Mouse (Mus musculus) liver, adult (tissue): ENCODE measurements around the gene Ush2a.

Source experiments
- GATA4 ChIP-seq: IDR thresholded peaks from 2 replicates; pipeline ENCODE4 v1.6.1; 2014; ENCODE audit warnings: mild to moderate bottlenecking, low read length; ENCODE audit not compliant: insufficient replicate concordance

Ush2a gene

GRCm38 (mm10) chr1:188330406-188330805 lies 68.6 kb downstream of the Ush2a start:
- no peak for TF ChIP-seq GATA4

- no peak for TF ChIP-seq GATA4
Measured at GRCm38 (mm10) chr1:188333936-188334335, 72.1 kb downstream of the Ush2a start.

DNA sequence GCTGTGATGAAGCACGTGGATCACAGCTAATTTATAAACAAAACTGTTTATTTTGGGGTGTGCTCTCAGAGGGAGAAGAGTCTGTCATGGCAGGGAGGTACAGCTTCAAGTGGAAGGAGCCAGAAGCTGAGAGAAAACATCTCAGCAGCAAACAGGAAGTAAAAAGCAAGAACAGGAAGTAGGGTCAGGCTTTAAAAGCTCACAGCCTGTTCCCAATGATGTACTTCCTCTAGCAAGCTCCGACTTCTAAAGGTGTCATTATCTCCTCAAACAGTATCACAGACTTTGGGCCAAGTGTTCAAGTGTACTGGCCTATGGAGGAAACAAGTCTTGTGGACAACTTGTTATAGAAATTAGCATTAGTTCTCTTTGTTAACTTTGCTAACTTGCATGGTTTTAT lies 85.9 kb downstream of the Ush2a start:
- TF ChIP-seq GATA4 = no peak

- no peak for TF ChIP-seq GATA4
Measured at GRCm38 (mm10) chr1:188354726-188355125, 92.9 kb downstream of the Ush2a start.

DNA sequence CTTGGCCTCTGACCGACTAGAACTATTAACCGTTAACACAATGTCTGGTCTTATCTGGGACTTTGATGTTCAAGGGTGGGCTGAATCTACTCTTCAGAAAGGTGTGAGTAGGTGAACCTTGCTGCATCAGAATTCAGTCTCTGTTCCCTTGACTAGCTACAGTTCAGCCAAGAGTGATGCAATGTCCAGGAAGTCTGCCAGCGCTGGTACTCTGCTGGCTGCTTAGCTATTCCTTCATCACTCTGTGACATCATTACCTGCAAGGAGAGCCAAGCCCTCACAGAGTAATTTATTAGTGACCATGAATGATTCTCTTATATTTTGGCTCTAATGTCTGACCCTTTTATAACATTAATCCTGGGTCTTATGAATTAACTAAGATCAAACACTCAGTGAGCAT lies 101.7 kb downstream of the Ush2a start:
- TF ChIP-seq GATA4 = no peak

DNA sequence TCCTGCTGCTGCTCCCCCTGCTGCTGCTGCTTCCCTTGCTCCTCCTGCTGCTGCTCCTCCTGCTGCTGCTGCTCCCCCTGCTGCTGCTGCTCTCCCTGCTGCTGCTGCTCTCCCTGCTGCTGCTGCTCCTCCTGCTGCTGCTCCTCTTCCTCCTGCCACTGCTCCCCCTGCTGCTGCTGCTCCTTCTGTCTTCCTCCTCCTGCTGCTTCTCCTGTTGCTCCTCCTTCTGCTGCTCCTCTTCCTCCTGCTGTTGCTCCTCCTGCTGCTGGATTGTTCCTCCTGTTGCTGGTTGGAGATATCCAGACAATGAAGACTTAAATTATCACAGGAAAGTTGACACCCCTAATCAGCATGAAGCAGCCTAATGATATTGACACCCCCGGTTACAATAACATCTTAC lies 123.4 kb downstream of the Ush2a start:
- TF ChIP-seq GATA4 = no peak

DNA sequence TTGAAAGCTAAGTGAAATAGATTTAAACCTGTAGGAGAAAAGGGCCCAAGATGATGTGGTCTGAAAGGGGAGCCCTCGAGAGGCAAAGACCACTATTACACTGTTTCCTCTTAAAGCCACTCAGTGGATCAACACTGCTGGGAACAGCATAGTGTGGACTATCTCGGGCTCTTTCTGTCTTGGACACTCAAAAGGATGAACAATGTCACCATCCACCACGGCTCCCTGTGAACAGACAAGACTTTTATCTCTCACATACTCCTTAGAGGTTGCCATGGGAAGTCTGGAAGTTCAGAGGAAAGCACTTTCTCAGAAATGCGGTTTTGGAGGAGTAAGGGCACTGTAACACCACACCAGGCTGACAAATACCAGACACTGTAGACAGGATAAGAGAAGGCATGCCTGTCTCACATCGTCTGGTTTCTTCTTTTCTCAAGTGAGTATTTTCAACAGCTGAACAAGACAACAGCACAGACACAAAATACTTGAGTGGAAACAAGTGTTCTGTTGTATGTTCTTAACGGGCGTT lies 124.0 kb downstream of the Ush2a start:
- no peak for TF ChIP-seq GATA4

DNA sequence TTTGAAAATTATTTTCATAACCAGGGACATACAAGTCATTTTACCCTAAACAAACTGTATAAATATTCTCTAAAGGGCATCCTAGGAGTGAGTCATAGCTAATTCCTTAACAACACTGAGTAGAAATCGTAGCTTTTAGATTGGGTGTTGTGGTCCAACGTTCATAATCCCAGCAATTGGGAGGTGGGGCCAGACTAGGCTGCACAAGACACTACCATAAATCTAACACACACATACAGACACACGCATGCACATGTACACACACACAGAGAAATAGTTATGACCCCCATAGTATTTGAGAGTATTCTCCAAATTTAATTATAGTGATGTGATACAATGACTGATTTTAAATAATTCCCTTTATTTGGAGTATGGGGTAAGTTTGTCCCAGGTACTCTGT lies 125.5 kb downstream of the Ush2a start:
- TF ChIP-seq GATA4 = no peak

GRCm38 (mm10) chr1:188387820-188388471 lies 126.1 kb downstream of the Ush2a start:
- no peak for TF ChIP-seq GATA4

DNA sequence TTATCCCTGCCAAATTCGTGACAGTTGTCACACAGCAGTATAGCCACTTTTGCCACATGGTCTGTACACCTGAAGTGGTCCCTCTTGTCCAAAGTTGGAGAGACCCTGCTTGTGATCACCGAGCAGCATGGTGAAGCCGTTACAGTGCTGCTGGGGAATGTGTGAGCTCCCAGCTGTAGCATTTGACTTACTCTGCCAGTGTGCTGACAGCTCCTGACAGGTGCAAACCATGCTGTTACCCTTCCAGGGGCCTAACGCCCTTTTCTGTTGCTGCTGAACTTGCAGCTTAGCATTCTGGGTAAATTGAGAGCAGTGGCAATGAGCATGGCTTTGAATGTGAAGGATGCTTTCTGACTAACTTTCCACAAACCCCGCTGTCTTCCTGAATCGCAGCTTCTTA lies 128.3 kb downstream of the Ush2a start:
- no peak for TF ChIP-seq GATA4

DNA sequence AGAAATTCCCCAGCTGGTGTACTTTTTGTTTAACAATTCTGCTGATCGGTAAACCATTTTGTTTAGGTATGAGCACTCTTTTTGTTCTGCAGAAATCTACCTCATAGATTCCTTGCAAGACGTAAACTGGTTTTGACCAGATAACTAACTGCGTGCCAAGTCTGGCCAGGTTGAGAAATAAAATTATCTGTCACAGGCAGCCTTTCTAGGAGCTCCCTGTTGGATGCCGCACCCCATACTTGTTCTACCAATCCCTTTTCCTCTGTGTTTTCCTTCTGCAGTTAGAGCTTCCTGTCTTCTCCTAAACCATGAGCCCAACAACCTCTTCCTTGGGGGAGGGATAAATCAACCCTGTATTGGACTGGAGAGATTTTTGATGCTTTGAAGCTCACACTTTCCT lies 145.4 kb downstream of the Ush2a start:
- no peak for TF ChIP-seq GATA4

GRCm38 (mm10) chr1:188407613-188408386 lies 146.0 kb downstream of the Ush2a start:
- TF ChIP-seq GATA4 = no peak

DNA sequence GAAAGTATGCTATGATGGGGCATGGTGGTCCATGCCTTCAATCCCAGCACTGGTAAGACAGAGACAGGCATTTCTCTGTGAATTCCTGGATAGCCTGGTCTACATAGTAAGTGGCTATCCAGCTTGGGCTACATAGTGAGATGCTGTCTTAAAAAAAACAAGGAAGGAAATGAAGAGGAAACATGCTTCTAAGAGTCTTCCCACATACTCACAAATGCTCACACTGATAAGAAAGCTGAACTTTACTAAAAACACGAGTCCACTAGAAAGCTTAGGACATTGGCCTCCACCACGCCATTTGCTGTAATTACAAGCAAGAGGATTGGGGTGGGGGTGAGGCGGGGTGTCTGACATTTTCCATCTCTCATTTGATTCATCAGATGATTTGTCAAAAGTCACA lies 148.7 kb downstream of the Ush2a start:
- TF ChIP-seq GATA4 = no peak

DNA sequence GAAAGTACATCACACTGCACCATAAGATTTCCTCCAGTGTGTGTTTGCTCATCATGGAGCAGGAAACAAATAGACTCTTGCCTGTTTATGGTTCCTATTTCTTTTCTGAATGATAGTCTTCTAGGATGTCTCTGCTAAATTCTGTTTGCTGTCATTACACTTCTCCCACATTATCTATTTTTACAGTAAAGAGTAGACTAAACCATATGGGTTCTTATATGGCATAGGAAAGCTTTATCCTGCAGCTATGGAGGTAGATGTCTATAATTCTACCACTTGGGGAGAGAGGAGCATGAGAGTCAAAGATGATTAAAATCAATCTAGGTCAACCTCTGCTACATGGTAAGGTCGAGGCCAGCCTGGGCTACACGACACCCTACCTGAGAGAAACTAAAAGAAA lies 158.7 kb downstream of the Ush2a start:
- no peak for TF ChIP-seq GATA4

DNA sequence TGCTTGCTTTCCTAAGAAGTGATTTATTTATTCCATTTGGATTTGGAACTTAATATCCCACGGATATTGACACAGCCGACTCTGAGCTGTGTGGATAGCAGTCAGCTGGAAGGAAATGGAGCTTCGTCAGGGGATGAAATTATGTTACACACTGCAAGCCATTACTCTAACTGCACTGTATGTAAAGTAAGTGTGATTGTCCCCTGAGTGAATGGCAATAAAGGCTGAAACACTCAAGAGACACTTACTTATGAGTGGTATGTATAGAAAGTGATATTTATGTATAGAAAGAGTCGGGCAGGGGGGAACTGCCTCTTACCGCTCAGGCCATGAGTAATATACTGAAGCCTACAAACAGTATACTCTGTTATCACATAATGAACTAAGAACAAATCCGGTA lies 166.3 kb downstream of the Ush2a start:
- TF ChIP-seq GATA4 = no peak

DNA sequence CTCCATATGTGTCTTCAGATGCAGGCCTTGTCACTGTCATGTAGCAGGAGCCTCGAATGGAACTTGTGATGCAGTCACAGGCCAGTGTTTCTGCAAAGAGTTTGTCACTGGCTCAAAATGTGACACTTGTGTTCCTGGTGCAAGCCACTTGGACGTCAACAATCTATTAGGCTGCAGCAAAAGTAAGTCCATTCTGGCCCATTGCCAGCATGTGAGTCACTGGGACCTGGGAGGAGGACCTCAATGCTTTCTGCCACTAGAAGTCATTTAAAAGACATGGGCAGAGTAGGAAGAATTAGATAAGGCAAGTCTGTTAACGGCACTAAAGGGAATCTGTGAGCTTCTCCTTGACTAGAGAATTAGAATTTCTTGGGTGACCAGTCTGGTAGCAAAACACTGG lies 168.9 kb downstream of the Ush2a start:
- no peak for TF ChIP-seq GATA4

GRCm38 (mm10) chr1:188447964-188448363 lies 186.1 kb downstream of the Ush2a start:
- TF ChIP-seq GATA4 = no peak

- TF ChIP-seq GATA4 = no peak
Measured at GRCm38 (mm10) chr1:188456466-188457175, 194.8 kb downstream of the Ush2a start.
